Mouse (Mus musculus) kidney, adult 2 months (tissue): Measurements from ENCODE around the gene Serpinb5. TPM values are rescaled to one million over a fixed set of nuclear protein-coding genes. Genes with fewer than 3 reads are reported as not detected.

Experiments used
- DNase-seq: peaks from one replicate; pipeline ENCODE4 v3.0.0; 2021
- H3K27ac ChIP-seq: fragments of 200-500 bp; 2 replicates; pipeline ENCODE4 v1.5.1; 2012; ENCODE audit warnings: low read depth, low read length, control low read depth, inconsistent platforms; ENCODE audit not compliant: insufficient read depth
- H3K27me3 ChIP-seq: fragments of 200-500 bp; replicated peaks from 2 replicates; pipeline ENCODE4 v1.6.1; 2012; ENCODE audit warnings: mild to moderate bottlenecking, moderate library complexity, low read length, inconsistent platforms; ENCODE audit not compliant: control insufficient read depth, insufficient read depth
- H3K36me3 ChIP-seq: fragments of 200-500 bp; 2 replicates; pipeline ENCODE4 v1.6.1; 2012; ENCODE audit warnings: mild to moderate bottlenecking, moderate library complexity, low read length, inconsistent platforms; ENCODE audit not compliant: control insufficient read depth, insufficient read depth
- H3K4me1 ChIP-seq: fragments of 200-500 bp; 2 replicates; pipeline ENCODE4 v1.6.1; 2011; ENCODE audit warnings: low read length; ENCODE audit not compliant: control insufficient read depth, insufficient read depth
- H3K4me3 ChIP-seq: fragments of 200-500 bp; 2 replicates; pipeline ENCODE4 v1.5.1; 2011; ENCODE audit warnings: mild to moderate bottlenecking, low read depth, low read length, control low read depth; ENCODE audit not compliant: insufficient read depth
- CTCF ChIP-seq: fragments of 200-500 bp; conservative IDR thresholded peaks from 2 replicates; pipeline ENCODE4 v1.5.1; 2011; ENCODE audit warnings: low read depth, mild to moderate bottlenecking, control low read depth, low read length, moderate library complexity, mixed read lengths; ENCODE audit not compliant: insufficient read depth, insufficient read length
- POLR2A ChIP-seq: fragments of 200-500 bp; IDR thresholded peaks from one replicate; pipeline ENCODE4 v1.6.1; 2011; ENCODE audit warnings: low read depth, low read length, control low read depth
- WGBS: fragments of 180-500 bp; shearing (Covaris S2); methylation state at CpG from one replicate; pipeline ENCODE4 v1.1.7; 2018; 5-methylcytosine and 5-hydroxymethylcytosine counted together
- polyA plus RNA-seq: library from polyadenylated mRNA; depleted of rRNA; stranded (reverse); fragments of >200 nt; gene quantifications from 2 replicates; pipeline ENCODE4 v1.2.3, GENCODE M21; 2012

Gene Serpinb5
- polyA plus RNA-seq, 1 experiment: not detected

DNA sequence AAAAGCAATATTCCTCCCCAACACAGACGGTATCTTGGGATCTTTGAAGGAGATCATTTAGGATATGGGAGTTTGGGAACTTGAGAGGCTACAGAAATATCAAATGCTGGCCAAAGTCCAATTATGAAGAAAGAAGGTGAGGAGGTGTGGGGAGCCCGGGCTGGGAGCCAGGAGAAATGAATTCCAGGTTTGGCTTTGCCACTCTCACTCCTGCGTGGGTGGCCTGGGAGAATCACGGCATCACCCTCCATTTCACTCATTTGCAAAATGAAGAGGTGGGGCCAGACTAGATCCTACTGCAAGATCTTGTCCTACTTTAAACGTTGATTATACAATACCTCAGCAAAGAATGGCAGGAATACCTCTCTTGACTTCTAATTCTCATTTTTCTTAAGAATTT is 5.1 kb downstream of the Serpinb5 start:
- WGBS: 44% methylated on average over 5 of the region's 5 CpGs
- Histone ChIP-seq H3K4me1 (no peaks in the 10 kb centered on the region), H3K36me3 (no peaks in the 10 kb centered on the region), H3K4me3 (no peak overlapping the region), H3K27ac (no peak overlapping the region), H3K27me3 (no peaks in the 10 kb centered on the region)
- DNase-seq: no peak
- TF ChIP-seq CTCF (no peak), POLR2A (no peak)

DNA sequence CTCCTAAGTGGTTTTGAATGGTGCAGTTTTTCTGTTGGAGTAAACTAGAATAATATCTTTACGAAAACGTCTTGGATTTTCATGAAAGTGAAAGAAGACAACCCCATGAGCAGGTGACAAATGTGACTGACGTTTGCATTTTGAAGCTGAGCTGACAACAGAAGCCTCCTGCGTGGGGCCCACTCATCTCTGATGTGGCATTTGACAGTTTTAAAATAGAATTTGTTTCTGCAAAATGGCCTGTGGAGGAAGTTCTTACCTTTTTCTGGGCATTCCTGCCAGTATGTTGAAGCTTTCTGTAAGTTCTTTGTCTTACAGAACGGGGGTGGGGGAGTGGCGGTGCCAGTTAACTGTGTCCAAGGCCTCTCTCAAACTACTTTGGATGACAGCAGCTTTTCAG is 5.8 kb downstream of the Serpinb5 start:
- H3K4me1 ChIP-seq: no peaks in the 10 kb centered on the region
- no peak overlapping the region for H3K4me3 ChIP-seq
- DNase-seq: no peak
- no peaks in the 10 kb centered on the region for H3K27me3 ChIP-seq
- no peak for TF ChIP-seq CTCF
- TF ChIP-seq POLR2A: no peak
- 83% methylated on average over 6 of the region's 6 CpGs for WGBS
- no peaks in the 10 kb centered on the region for H3K36me3 ChIP-seq
- H3K27ac ChIP-seq: no peak overlapping the region

DNA sequence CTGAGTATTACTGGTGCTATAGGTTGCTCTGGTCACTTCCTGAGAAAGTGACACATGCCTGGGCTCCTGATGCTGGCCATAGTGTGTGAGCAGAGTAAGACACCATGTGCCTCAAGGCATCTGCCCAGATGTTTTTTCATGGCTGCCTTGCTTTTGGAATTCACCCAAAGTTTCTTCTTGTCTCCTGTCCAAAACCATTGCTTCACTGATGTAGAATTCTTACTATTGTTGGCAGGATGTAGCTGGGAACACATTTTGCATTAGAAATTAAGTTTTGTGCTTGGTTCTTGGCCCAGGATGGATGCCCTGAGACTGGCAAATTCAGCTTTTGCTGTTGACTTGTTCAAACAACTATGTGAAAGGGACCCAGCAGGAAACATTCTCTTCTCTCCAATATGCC is 9.0 kb downstream of the Serpinb5 start:
- Histone ChIP-seq H3K4me3 (no peak overlapping the region), H3K36me3 (no peaks in the 10 kb centered on the region), H3K27me3 (no peaks in the 10 kb centered on the region), H3K4me1 (no peaks in the 10 kb centered on the region), H3K27ac (no peak overlapping the region)
- no peak for TF ChIP-seq CTCF
- TF ChIP-seq POLR2A: no peak
- no peak for DNase-seq

DNA sequence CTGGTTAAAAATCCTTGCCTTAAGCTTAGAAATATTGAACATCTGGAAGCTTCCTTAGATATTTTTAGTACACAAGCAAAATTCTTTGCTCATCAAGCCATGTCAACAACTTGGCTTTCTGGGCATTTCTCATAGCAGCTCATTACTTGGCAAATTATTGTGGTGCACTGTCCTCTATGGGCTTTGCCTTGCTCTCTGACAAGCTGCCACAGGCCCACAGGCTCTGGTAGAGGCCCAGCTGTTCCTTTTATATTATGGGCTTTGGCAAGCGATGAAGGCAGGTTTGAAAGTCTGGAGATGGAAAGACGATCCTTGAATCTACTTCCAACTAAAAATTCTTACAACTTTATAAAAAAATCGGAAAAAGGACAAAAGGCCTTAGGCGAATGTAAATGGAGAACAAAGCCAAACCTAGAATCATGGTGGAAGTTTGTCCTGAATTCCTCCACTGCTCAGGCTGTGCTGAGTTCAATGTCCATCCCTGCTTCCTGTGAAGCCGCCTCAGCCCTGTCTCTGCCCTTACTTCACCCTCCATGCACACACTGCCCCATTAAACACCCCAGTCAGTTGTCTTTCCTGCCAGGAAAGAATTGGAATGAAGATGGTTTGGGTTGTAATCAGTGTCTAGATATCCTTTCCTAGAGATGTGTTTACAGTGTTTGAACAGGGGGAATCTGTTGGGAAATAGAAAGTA is 14.4 kb downstream of the Serpinb5 start:
- WGBS: 79% methylated on average over 5 of the region's 5 CpGs
- H3K27me3 ChIP-seq: no peaks in the 10 kb centered on the region

DNA sequence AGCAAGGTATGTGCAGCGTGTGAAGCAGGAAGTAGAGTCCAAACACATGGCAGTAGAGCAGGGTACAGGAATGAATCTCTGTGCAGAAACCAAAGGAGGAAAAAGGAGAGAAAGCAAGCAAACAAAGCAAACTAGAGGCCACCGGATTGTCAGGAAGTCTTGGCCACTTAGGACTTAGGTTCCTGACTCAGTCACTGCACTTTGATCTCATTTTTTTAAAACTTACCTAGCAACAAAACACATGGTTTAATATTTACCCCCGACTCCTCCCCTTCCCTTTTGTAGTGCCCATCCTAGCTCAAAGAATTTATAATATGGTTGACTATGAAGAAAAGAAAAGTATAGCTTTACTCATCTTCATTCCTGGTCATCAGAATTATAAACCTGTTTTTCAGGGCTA is 15.2 kb downstream of the Serpinb5 start:
- peak overlapping the region; percentile 93 for H3K27ac ChIP-seq
- peak; percentile 69 for DNase-seq
- no peaks in the 10 kb centered on the region for H3K27me3 ChIP-seq
- H3K4me1 ChIP-seq: peaks cover 8% of the 10 kb centered on the region; the same call in 1 of the 2 replicates
- no peak overlapping the region for H3K4me3 ChIP-seq
- 60% methylated on average over 3 of the region's 3 CpGs for WGBS
- no peak for TF ChIP-seq POLR2A
- TF ChIP-seq CTCF: no peak
- H3K36me3 ChIP-seq: no peaks in the 10 kb centered on the region

More for the DNA sequence above, 14.4 kb downstream of the Serpinb5 start:
- no peak overlapping the region for H3K4me3 ChIP-seq
- H3K27ac ChIP-seq: peak overlapping the region; percentile 93
- DNase-seq: peak; percentile 23
- TF ChIP-seq POLR2A (no peak), CTCF (no peak)
- no peaks in the 10 kb centered on the region for H3K36me3 ChIP-seq
- peaks cover 8% of the 10 kb centered on the region; the same call in 1 of the 2 replicates for H3K4me1 ChIP-seq

DNA sequence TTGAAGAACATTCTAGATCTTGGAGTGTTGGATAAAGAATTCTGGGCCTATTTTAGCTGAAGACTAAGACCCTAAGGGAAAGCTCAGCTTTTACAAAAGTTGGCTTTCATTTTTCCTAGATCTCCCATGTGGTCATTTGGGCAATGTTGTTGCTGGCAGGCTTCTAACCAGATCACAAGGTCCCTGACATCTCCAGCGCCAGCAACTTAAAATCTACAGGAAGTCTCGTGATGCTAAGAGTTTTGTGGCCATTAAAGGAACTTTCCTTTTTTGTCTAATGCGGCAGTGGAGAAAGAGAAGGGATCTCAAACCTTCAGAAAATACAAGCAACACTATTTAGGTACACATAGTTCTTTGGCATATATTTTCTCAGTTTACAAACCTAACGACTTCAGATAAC is 21.8 kb downstream of the Serpinb5 start:
- Histone ChIP-seq H3K36me3 (no peaks in the 10 kb centered on the region), H3K27me3 (no peaks in the 10 kb centered on the region), H3K4me1 (no peaks in the 10 kb centered on the region), H3K4me3 (no peak overlapping the region), H3K27ac (no peak overlapping the region)
- TF ChIP-seq POLR2A (no peak), CTCF (no peak)
- WGBS: 62% methylated on average over 4 of the region's 4 CpGs
- no peak for DNase-seq

DNA sequence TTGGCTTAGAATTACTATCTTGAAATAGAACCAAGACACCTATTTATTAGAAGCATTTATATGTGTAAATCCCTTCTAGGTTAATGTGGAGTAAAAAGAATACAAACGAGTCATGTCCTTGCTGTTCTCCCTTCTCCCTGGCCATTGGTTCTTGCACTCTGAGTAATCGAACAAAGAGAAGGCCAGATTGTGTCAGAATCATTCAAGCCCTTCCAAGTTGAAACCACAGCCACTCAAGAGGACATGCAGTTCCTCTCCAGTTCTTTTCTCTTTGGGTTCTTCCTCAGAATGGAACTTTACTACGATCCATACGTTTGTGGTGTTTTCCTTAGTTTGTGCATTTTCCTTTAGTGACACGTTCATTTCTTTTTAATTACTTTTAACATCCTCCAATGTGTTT is 22.4 kb downstream of the Serpinb5 start:
- no peak for DNase-seq
- Histone ChIP-seq H3K27me3 (no peaks in the 10 kb centered on the region), H3K4me1 (no peaks in the 10 kb centered on the region), H3K4me3 (no peak overlapping the region), H3K36me3 (no peaks in the 10 kb centered on the region), H3K27ac (no peak overlapping the region)
- no peak for TF ChIP-seq CTCF
- 58% methylated on average over 5 of the region's 5 CpGs for WGBS
